Mouse (Mus musculus): ENCODE data around the gene Olfr1110. TPM values are rescaled to one million over a fixed set of nuclear protein-coding genes. Genes with fewer than 3 reads are reported as not detected.
"Not testable (repeated sequence)": the region's sequence is repeated elsewhere in the genome, so short reads cannot be mapped to it uniquely, and the experiment has no call there.

Gene Olfr1110
- polyA plus RNA-seq (2014; fragmentation: Nextera tagmentation; extraction: Ambion mirVana) = not detected in 2 replicates

DNA sequence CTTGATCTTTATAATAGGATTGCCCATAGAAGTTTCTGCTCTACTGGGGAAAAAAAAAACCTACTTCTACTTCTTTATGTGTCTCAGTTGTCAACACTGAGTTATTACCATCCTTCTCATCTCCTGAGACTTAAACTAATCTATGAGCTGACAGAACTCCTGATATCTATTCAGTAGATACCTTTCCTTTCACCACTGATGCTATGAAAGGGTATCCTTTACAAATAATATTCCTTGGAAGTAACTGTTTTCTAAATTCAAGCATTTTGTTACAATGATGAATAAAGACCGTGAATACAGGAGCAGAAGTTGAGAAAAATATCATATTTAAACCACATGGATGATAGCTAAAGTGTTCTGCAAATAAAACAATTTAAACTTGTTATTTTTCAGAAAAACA, at the start of gene Olfr1110:
Gene Olfr1110, minus strand, starts transcription at position 101 of the 400 bp plus-strand sequence.
- 84% methylated on average over 1 of the region's 1 CpGs for WGBS
- no peaks in the 10 kb centered on the region for H3K36me3 ChIP-seq (ENCODE audit: control insufficient read depth, insufficient read depth, low read length)

DNA sequence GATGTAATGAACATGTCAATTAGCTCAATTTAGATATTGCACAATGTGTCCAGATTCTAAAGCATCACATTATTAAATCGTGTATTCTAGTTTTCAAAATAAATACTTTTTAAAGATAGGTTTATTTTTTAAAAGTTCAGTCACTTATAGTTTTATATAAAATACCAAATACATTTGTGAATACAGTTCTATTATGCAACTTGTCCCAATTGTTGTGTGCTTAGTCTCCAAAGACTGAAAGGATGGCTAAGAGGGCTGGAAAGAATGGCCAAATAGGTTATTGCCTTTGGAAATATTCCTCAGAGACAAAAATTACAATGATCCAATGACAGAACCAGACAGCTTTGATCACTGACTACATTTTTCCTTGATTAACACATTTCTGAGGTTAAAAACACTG, 47.4 kb upstream of the Olfr1110 start, which contains the start of gene Olfr1112:
Gene Olfr1112, plus strand, starts transcription at position 301 of the 400 bp plus-strand sequence.
- Histone ChIP-seq H3K4me1 (replicated peaks; ENCODE audit: control insufficient read depth, insufficient read depth, low read length) (no peaks in the 10 kb centered on the region), H3K9me3 (ENCODE audit: control insufficient read depth, low read length) (no peaks in the 10 kb centered on the region), H3K27ac (ENCODE audit: low read depth, low read length) (no peak within 1 kb of the TSS), H3K36me3 (ENCODE audit: control insufficient read depth, insufficient read depth, low read length) (no peaks in the 10 kb centered on the region), H3K9ac (ENCODE audit: low read depth, low read length) (no peak within 1 kb of the TSS), H3K27me3 (ENCODE audit: control insufficient read depth, insufficient read depth, low read length) (no peaks in the 10 kb centered on the region), H3K4me3 (ENCODE audit: low read depth, low read length) (no peak within 1 kb of the TSS), H3K4me2 (replicated peaks; ENCODE audit: low read depth, low read length) (no peak within 1 kb of the TSS)
- DNase-seq (ENCODE audit: low spot score) = no peak
- ATAC-seq (ENCODE audit: low FRiP score) = no peak
- WGBS = 91% methylated on average over 1 of the region's 1 CpGs

More for the DNA sequence above, at the start of gene Olfr1110:
- no peak for DNase-seq (ENCODE audit: low spot score)
- no peak for ATAC-seq (ENCODE audit: low FRiP score)
- Histone ChIP-seq H3K27ac (ENCODE audit: low read depth, low read length) (no peak within 1 kb of the TSS), H3K9ac (ENCODE audit: low read depth, low read length) (no peak within 1 kb of the TSS), H3K4me2 (replicated peaks; ENCODE audit: low read depth, low read length) (no peak within 1 kb of the TSS), H3K4me3 (ENCODE audit: low read depth, low read length) (no peak within 1 kb of the TSS), H3K9me3 (ENCODE audit: control insufficient read depth, low read length) (no peaks in the 10 kb centered on the region), H3K4me1 (replicated peaks; ENCODE audit: control insufficient read depth, insufficient read depth, low read length) (no peaks in the 10 kb centered on the region), H3K27me3 (ENCODE audit: control insufficient read depth, insufficient read depth, low read length) (no peaks in the 10 kb centered on the region)

- not testable (repeated sequence) for H3K36me3 ChIP-seq (ENCODE audit: control insufficient read depth, insufficient read depth, low read length); H3K9ac ChIP-seq (ENCODE audit: low read depth, low read length); H3K4me1 ChIP-seq (replicated peaks; ENCODE audit: control insufficient read depth, insufficient read depth, low read length); H3K27ac ChIP-seq (ENCODE audit: low read depth, low read length); DNase-seq (ENCODE audit: low spot score); H3K4me2 ChIP-seq (replicated peaks; ENCODE audit: low read depth, low read length); H3K4me3 ChIP-seq (ENCODE audit: low read depth, low read length); H3K27me3 ChIP-seq (ENCODE audit: control insufficient read depth, insufficient read depth, low read length); H3K9me3 ChIP-seq (ENCODE audit: control insufficient read depth, low read length); ATAC-seq (ENCODE audit: low FRiP score)
- 85% methylated on average over 2 of the region's 2 CpGs for WGBS
These were observed 27.6 kb upstream of the Olfr1110 start for GRCm38 (mm10) chr2:87167731-87168130.

- Histone ChIP-seq H3K4me1 (replicated peaks; ENCODE audit: control insufficient read depth, insufficient read depth, low read length) (no peaks in the 10 kb centered on the region), H3K9ac (ENCODE audit: low read depth, low read length) (no peak within 1 kb of the TSS), H3K4me3 (ENCODE audit: low read depth, low read length) (no peak within 1 kb of the TSS), H3K4me2 (replicated peaks; ENCODE audit: low read depth, low read length) (no peak within 1 kb of the TSS), H3K27me3 (ENCODE audit: control insufficient read depth, insufficient read depth, low read length) (no peaks in the 10 kb centered on the region), H3K9me3 (ENCODE audit: control insufficient read depth, low read length) (no peaks in the 10 kb centered on the region), H3K27ac (ENCODE audit: low read depth, low read length) (no peak within 1 kb of the TSS), H3K36me3 (ENCODE audit: control insufficient read depth, insufficient read depth, low read length) (no peaks in the 10 kb centered on the region)
- DNase-seq (ENCODE audit: low spot score) = no peak
- no peak for ATAC-seq (ENCODE audit: low FRiP score)
These were observed 12.4 kb upstream of the Olfr1110 start, which contains the start of gene Olfr1111 for GRCm38 (mm10) chr2:87152524-87152923. Gene Olfr1111, minus strand, starts transcription at chr2:87152624.

DNA sequence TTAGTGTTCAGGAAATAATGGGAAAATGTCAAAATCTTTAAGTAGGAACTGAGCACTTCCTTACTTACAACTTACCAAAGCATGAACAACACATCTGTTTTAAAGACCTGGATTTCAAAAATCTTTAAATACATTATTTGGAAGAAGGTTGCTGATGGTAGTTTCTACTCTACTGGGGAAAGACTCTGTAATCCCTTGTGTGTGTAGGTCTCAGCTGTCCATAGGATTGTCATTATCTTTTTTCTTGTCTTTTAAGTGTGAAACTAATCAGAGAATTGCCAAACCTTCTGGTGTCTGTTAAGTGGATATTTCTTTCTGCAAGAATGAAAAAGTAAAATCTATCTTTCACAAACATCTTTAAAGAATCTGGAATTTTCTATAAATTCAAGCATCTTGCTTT, 25.6 kb downstream of the Olfr1110 start, which contains the start of gene Olfr259:
Gene Olfr259, minus strand, starts transcription at position 101 of the 400 bp plus-strand sequence.
- DNase-seq (ENCODE audit: low spot score) (peak; percentile 3), ATAC-seq (ENCODE audit: low FRiP score) (no peak)
- H3K27ac ChIP-seq (ENCODE audit: low read depth, low read length) = no peak within 1 kb of the TSS

DNA sequence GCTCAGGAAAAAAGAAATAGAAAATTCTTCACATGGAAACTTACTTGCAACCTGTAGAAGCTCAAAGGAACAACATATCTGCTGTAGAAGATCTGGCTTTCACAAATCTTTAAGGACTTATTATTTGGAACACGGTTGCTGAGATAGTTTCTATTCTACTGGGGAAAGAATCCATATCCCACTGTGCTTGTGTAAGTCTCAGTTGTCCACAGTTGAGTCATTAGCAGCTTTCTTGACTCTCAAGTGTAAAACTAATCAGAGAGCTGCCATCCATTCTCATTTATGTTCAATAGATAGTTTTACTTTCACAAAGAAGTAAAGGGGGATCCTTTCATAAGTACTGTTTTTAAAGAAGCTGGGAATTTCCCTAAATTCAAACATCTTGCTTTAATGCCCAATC, 44.2 kb downstream of the Olfr1110 start, which contains the start of gene Olfr1109:
Gene Olfr1109, minus strand, starts transcription at position 101 of the 400 bp plus-strand sequence.
- Histone ChIP-seq H3K9me3 (ENCODE audit: control insufficient read depth, low read length) (no peaks in the 10 kb centered on the region), H3K9ac (ENCODE audit: low read depth, low read length) (no peak within 1 kb of the TSS), H3K36me3 (ENCODE audit: control insufficient read depth, insufficient read depth, low read length) (no peaks in the 10 kb centered on the region), H3K27ac (ENCODE audit: low read depth, low read length) (no peak within 1 kb of the TSS), H3K4me3 (ENCODE audit: low read depth, low read length) (no peak within 1 kb of the TSS), H3K27me3 (ENCODE audit: control insufficient read depth, insufficient read depth, low read length) (no peaks in the 10 kb centered on the region), H3K4me2 (replicated peaks; ENCODE audit: low read depth, low read length) (no peak within 1 kb of the TSS), H3K4me1 (replicated peaks; ENCODE audit: control insufficient read depth, insufficient read depth, low read length) (no peaks in the 10 kb centered on the region)
- no peak for ATAC-seq (ENCODE audit: low FRiP score)
- DNase-seq (ENCODE audit: low spot score) = no peak
- 68% methylated on average over 1 of the region's 1 CpGs for WGBS

More for the DNA sequence above, 25.6 kb downstream of the Olfr1110 start, which contains the start of gene Olfr259:
- Histone ChIP-seq H3K4me3 (ENCODE audit: low read depth, low read length) (no peak within 1 kb of the TSS), H3K27me3 (ENCODE audit: control insufficient read depth, insufficient read depth, low read length) (no peaks in the 10 kb centered on the region), H3K9ac (ENCODE audit: low read depth, low read length) (no peak within 1 kb of the TSS), H3K4me1 (replicated peaks; ENCODE audit: control insufficient read depth, insufficient read depth, low read length) (no peaks in the 10 kb centered on the region), H3K9me3 (ENCODE audit: control insufficient read depth, low read length) (no peaks in the 10 kb centered on the region), H3K36me3 (ENCODE audit: control insufficient read depth, insufficient read depth, low read length) (no peaks in the 10 kb centered on the region), H3K4me2 (replicated peaks; ENCODE audit: low read depth, low read length) (no peak within 1 kb of the TSS)

Other genes starting within 250 kb of the Olfr1110 start
- gene Olfr1097, start 248.1 kb downstream of the Olfr1110 start, polyA plus RNA-seq (2014; fragmentation: Nextera tagmentation; extraction: Ambion mirVana) = not detected in 2 replicates
- not detected in 2 replicates for gene Olfr1098, start 215.8 kb downstream of the Olfr1110 start, polyA plus RNA-seq (2014; fragmentation: Nextera tagmentation; extraction: Ambion mirVana)
- not detected in 2 replicates for gene Olfr1099, start 179.6 kb downstream of the Olfr1110 start, polyA plus RNA-seq (2014; fragmentation: Nextera tagmentation; extraction: Ambion mirVana)
- gene Olfr1100, start 160.3 kb downstream of the Olfr1110 start, polyA plus RNA-seq (2014; fragmentation: Nextera tagmentation; extraction: Ambion mirVana) = not detected in 2 replicates
- gene Olfr1101, start 149.1 kb downstream of the Olfr1110 start, polyA plus RNA-seq (2014; fragmentation: Nextera tagmentation; extraction: Ambion mirVana) = not detected in 2 replicates
- gene Olfr1102, start 141.9 kb downstream of the Olfr1110 start, polyA plus RNA-seq (2014; fragmentation: Nextera tagmentation; extraction: Ambion mirVana) = not detected in 2 replicates
- not detected in 2 replicates for gene Olfr1104, start 113.2 kb downstream of the Olfr1110 start, polyA plus RNA-seq (2014; fragmentation: Nextera tagmentation; extraction: Ambion mirVana)
- gene Olfr1105, start 103.8 kb downstream of the Olfr1110 start, polyA plus RNA-seq (2014; fragmentation: Nextera tagmentation; extraction: Ambion mirVana) = not detected in 2 replicates
- not detected in 2 replicates for gene Olfr1106, start 88.0 kb downstream of the Olfr1110 start, polyA plus RNA-seq (2014; fragmentation: Nextera tagmentation; extraction: Ambion mirVana)
- gene Olfr1107, start 64.5 kb downstream of the Olfr1110 start, polyA plus RNA-seq (2014; fragmentation: Nextera tagmentation; extraction: Ambion mirVana) = not detected in 2 replicates
- not detected in 2 replicates for gene Olfr1109, start 44.3 kb downstream of the Olfr1110 start, polyA plus RNA-seq (2014; fragmentation: Nextera tagmentation; extraction: Ambion mirVana)
- gene Olfr259, start 25.7 kb downstream of the Olfr1110 start, polyA plus RNA-seq (2014; fragmentation: Nextera tagmentation; extraction: Ambion mirVana) = not detected in 2 replicates
- not detected in 2 replicates for gene Olfr1111, start 12.3 kb upstream of the Olfr1110 start, polyA plus RNA-seq (2014; fragmentation: Nextera tagmentation; extraction: Ambion mirVana)
- gene Olfr1112, start 47.5 kb upstream of the Olfr1110 start, polyA plus RNA-seq (2014; fragmentation: Nextera tagmentation; extraction: Ambion mirVana) = not detected in 2 replicates
- not detected in 2 replicates for gene Olfr1113, start 68.7 kb upstream of the Olfr1110 start, polyA plus RNA-seq (2014; fragmentation: Nextera tagmentation; extraction: Ambion mirVana)
- not detected in 2 replicates for gene Olfr1115, start 107.7 kb upstream of the Olfr1110 start, polyA plus RNA-seq (2014; fragmentation: Nextera tagmentation; extraction: Ambion mirVana)
- gene Olfr1116, start 127.2 kb upstream of the Olfr1110 start, polyA plus RNA-seq (2014; fragmentation: Nextera tagmentation; extraction: Ambion mirVana) = not detected in 2 replicates
- not detected in 2 replicates for gene Olfr1118, start 167.3 kb upstream of the Olfr1110 start, polyA plus RNA-seq (2014; fragmentation: Nextera tagmentation; extraction: Ambion mirVana)
- not detected in 2 replicates for gene Olfr1120, start 214.5 kb upstream of the Olfr1110 start, polyA plus RNA-seq (2014; fragmentation: Nextera tagmentation; extraction: Ambion mirVana)
- gene Olfr1121, start 229.6 kb upstream of the Olfr1110 start, polyA plus RNA-seq (2014; fragmentation: Nextera tagmentation; extraction: Ambion mirVana) = not detected in 2 replicates
- gene Olfr1122, start 245.5 kb upstream of the Olfr1110 start, polyA plus RNA-seq (2014; fragmentation: Nextera tagmentation; extraction: Ambion mirVana) = not detected in 2 replicates

Data from hindbrain, embryonic 11.5 days (tissue).